Mouse (Mus musculus) liver, postnatal 0 days (tissue): ENCODE measurements around the gene Dis3l2.

Source experiments
- CTCF ChIP-seq: sonication (generic); IDR thresholded peaks from 2 replicates; pipeline ENCODE4 v1.5.1; 2016; ENCODE audit warnings: antibody characterized with exemption, low read depth
- EP300 ChIP-seq: IDR thresholded peaks from 2 replicates; pipeline ENCODE4 v1.6.1; 2016; ENCODE audit warnings: antibody characterized with exemption, low read depth, mild to moderate bottlenecking

GRCm38 (mm10) chr1:86718190-86718589, 14.6 kb downstream of the Dis3l2 start:
- no peak for TF ChIP-seq CTCF
- no peak for TF ChIP-seq EP300
